Mouse (Mus musculus): ENCODE results near the gene Olfr983.

Olfr983 gene

DNA sequence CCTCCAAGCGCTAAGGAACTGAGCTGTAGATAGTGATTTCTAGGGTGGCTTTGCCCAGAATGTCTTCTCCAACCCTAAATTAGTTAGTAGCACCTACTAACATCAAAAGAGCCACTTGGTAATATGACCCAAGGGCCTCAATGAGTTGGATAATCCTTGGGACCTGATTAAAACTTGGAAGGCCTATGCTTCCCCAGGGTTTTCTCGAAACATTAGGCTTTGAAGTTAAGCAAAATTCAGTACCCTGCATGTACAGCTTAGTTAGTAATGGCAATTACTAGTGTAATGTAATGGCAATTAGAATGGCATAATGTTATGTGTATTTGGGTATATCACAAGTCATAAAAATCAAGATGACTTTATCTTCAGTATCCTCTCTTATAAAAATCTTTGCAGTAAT is at the start of gene Olfr983:
Gene Olfr983, minus strand, starts transcription at position 101 of the 400 bp plus-strand sequence.
- DNase-seq (ENCODE audit: extremely low read depth, low read depth, low spot score) = no peak

DNA sequence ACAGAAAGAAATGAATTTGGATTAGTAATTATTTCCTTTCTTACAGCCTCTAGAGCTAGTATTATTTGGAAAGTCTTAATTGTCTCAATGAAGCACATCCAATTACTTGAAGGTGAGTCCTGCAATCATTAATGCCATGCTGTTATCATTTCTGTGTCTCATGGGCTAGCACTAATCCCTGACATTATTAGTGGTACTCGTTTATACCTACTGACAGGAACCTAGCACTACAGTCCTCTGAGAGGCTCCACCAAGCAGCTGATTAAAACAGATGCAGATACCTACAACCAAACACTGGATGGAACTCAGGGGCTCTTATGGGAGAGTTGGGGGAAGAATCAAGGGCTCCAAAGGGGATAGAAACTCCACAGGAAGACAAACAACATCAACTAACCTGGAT is 48.1 kb upstream of the Olfr983 start:
- DNase-seq (ENCODE audit: extremely low read depth, low read depth, low spot score) = no peak

DNA sequence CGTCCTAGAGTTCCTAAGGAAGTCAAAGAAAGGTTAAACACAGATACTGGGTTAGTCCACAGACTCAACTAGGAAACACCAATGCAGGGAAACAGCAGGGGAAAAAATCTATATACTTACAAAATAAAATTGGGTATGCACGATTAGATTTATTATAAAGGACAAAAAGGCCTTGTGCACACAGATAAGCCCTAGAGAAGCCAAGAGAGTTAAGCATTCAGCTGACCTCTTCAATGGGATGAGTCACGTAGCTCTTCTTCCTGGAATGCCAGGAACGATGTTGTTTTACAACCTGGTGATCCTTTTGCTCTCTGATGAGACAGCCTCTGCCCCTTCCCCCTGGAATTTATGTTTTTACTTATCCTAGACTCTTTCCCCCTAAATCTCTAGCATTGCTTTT is 46.1 kb upstream of the Olfr983 start:
- no peak for DNase-seq (ENCODE audit: extremely low read depth, low read depth, low spot score)

DNA sequence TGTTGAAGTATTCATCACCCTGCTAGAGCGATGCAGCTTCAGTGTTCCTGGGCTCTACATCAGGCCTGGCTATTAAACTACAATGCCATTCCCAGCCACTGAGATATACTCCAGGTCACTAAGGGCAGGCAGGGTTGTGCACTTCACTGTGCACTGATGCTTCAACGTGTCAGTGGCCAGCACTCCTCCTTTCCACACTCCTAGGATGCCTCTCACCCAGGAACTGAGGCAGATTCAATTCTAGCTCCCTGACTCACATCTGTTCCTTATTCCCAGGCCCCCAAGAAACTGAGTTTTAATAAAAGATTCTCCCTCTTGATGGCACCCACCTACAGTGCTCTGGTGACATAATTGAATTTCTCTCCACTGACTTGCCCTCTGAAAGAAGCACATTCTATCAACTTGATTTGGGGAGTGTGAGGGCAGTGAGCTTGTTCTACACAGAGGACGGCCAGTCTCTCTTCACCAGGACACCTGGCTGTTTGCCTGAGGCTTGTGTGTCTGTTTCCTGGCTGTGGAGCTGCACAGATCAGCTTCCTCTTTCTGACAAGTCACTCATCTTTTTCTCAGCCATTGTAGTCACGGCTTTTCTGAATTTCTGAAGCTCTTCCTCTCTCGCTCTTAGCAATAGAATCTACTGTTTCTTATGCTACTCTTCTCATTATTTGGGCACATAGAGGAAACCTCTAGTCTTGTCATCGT is 43.7 kb upstream of the Olfr983 start:
- no peak for DNase-seq (ENCODE audit: extremely low read depth, low read depth, low spot score)

- no peak for DNase-seq (ENCODE audit: extremely low read depth, low read depth, low spot score)
Measured at GRCm38 (mm10) chr9:40130556-40130955, 37.2 kb upstream of the Olfr983 start.

- DNase-seq (ENCODE audit: extremely low read depth, low read depth, low spot score) = no peak
Measured at GRCm38 (mm10) chr9:40130084-40130483, 36.7 kb upstream of the Olfr983 start, which contains the start of gene Olfr985. Gene Olfr985, minus strand, starts transcription at chr9:40130184.

DNA sequence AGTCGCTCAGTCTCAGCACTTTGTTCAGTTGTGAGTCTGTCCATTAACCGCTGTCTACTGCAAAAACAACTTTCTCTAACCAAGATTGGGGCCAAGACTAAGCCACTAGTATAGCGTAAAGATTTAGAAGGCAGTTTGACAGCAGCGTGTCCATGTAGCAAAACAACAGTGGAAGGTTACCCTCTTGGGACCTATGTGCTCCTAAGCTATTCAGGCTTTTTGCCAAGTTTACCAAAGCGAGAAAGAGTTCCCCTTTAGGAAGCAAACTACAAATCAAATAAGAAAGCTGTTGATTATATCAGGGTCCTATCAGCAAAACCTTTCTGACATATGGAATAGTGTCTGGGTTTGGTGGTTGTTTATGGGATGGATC is 23.9 kb upstream of the Olfr983 start:
- DNase-seq (ENCODE audit: extremely low read depth, low read depth, low spot score) = no peak

DNA sequence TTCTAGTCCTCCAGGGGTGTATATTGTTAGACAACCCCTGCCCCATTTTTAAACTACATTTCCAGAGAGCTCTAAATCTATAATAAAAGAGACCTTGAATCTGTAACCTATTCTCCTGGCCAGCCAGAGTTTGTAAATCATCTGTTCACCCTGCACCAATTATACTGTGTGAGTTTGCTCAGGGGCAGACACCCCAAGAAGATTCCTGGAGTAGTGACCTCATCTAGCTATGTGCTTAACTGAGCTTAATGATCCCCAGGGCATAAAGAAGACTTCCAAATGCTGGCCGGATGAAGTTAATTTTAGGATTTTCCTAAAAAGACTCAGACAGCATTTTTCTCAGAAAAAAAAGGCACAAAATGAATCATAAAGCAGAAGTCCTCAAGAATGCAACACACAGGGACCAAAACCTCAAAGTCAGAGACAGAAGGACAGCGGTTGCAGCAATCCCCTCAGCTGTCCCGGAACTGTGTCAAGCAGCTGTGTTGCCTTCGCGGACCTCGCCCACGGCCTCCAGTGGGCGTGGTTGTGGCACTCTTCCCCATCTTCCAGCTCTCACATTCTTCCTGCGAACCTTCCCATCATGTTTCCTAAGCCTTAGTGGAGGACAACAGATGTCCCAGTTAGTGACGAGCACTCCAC is 23.4 kb upstream of the Olfr983 start:
- no peak for DNase-seq (ENCODE audit: extremely low read depth, low read depth, low spot score)

- no peak for DNase-seq (ENCODE audit: extremely low read depth, low read depth, low spot score)
Measured at GRCm38 (mm10) chr9:40114106-40114505, 20.7 kb upstream of the Olfr983 start, which contains the start of gene Olfr984. Gene Olfr984, minus strand, starts transcription at chr9:40114206.

DNA sequence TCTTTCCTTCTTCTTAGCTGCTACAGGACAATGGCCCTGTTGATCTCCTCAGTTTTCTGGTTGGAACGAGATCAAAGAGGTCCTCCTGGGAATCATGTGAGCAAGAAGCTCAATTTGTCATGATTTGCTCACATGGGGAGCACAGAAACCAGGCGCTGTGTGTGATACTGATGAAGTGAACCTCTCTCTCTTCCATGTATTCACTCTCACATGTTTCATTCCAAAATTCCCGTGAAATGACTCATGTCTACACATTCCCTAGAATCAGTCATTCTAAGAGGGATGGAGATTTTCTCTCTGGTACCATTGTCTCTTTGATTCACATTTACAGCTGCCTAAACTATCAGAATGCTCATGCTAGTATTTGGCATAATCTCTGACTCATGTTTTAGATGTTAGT is 1.4 kb upstream of the Olfr983 start:
- no peak for DNase-seq (ENCODE audit: extremely low read depth, low read depth, low spot score)

- no peak for DNase-seq (ENCODE audit: extremely low read depth, low read depth, low spot score)
Measured at GRCm38 (mm10) chr9:40073529-40073928, 19.9 kb downstream of the Olfr983 start, which contains the start of gene Olfr982. Gene Olfr982, plus strand, starts transcription at chr9:40073829.

GRCm38 (mm10) chr9:40050138-40050537 is 43.3 kb downstream of the Olfr983 start:
- DNase-seq (ENCODE audit: extremely low read depth, low read depth, low spot score) = no peak

All from fat pad, adult 2 months (tissue).